Mouse (Mus musculus): Measurements from ENCODE around the gene Fsd1.

DNA sequence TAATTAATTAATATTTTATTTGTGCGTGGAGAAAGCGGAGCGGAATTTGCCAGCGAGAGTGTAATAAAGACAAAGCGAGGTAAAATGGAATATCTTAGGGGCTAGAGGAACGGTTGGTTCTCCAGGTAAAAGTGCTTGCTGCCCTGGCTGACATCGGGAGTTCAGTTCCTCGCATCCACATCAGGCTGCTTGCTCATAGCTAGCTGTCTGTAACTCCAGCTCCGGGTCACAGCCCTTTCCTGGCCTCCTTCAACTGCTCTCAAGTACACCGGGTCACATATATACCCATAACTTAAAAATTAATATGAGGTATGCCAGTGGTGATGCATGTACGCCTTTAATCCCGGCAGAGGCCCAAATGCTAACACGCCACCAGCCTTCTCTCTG is 50.6 kb downstream of the Fsd1 start:
- TF ChIP-seq POLR2A (IDR thresholded peaks at IDR 0.05; ENCODE audit: insufficient read length, low read depth) (no peak), USF1 (IDR thresholded peaks at IDR 0.05; ENCODE audit: low read depth) (no peak), POLR2AphosphoS2 (IDR thresholded peaks at IDR 0.05; ENCODE audit: insufficient read length, low read depth) (no peak)

Measured in myocyte (in vitro differentiated cells).